18 mouse cellular contexts compared by ENCODE assay signal in the genomic region with DNA sequence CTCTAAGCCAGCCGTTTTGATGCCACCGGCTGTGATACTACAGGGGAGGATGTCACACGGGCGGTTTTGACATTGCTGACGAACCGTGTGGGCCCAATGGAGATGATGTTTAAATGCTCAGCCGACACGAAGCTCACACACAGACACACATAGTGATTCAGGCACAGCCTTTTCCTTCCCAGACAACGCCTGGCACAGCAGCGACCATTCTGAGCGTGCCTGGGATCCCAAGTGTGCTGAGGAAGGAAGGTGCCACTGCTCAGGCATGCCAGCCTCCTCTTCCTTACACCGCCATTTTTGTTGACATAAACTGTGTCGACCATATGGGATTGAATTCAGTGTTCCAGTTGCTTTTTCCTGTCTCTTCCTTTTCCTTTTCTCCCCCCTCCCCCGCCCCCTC.
DNase-seq lines count a peak whose midpoint lies in the region; ATAC-seq and TF ChIP-seq lines count a peak whose summit lies in the region.
"Had no signal": no experiment of that assay in that cellular context is flagged by ENCODE, and none has a peak within 500 bp of the region (broad histone marks: within the 10 kb centered on the region; RNA-seq: fewer than 3 reads in every experiment).

No protein-coding gene starts in this region.

- H3K9me3 ChIP-seq in hindbrain, postnatal 0 days (ENCODE audit: low read length) = no peaks in the 10 kb centered on the region
- H3K9me3 ChIP-seq in hindbrain, embryonic 11.5 days (ENCODE audit: control insufficient read depth, low read length) = no peaks in the 10 kb centered on the region
- H3K9me3 ChIP-seq in neural tube, embryonic 12.5 days = no peaks in the 10 kb centered on the region
- H3K9me3 ChIP-seq: G1E; heart, embryonic 10.5 days; liver, embryonic 12.5 days; lung, embryonic 15.5 days; stomach, embryonic 15.5 days had no signal

- DNase-seq in hindbrain, postnatal 0 days (ENCODE audit: low spot score) = no peak
- DNase-seq in hindbrain, embryonic 11.5 days (ENCODE audit: low spot score) = no peak
- DNase-seq in neural tube, embryonic 10.5 days (ENCODE audit: extremely low spot score, low spot score) = no peak
- peak; percentile 51 to 72 for DNase-seq in left cerebral cortex, postnatal 25 days (ENCODE audit: low spot score in 2 of 2)
- DNase-seq in right cerebral cortex, postnatal 25 days = peak; percentile 65
- no peak for DNase-seq in yolk sac, embryonic 10.5 days (ENCODE audit: low spot score)
- no peak for DNase-seq in urinary bladder, postnatal 36 days (ENCODE audit: low spot score in 2 of 2)
- DNase-seq: cerebellum, adult 18-20 months; gastrocnemius, postnatal 25 days; heart, postnatal 4 days; kidney, adult 11 months; kidney, postnatal 25 days had no signal

- H3K27me3 ChIP-seq in hindbrain, postnatal 0 days (ENCODE audit: insufficient read depth, low read length) = no peaks in the 10 kb centered on the region
- peaks cover 7% of the 10 kb centered on the region; the same call in 1 of the 2 replicates for H3K27me3 ChIP-seq in hindbrain, embryonic 11.5 days (ENCODE audit: control insufficient read depth, insufficient read depth, low read length)
- H3K27me3 ChIP-seq in neural tube, embryonic 12.5 days (replicated peaks) = peaks cover 4% of the 10 kb centered on the region; the same call in 1 of the 2 replicates

- no peak overlapping the region for H3K9ac ChIP-seq in hindbrain, postnatal 0 days (replicated peaks; ENCODE audit: low read length)
- H3K9ac ChIP-seq in hindbrain, embryonic 11.5 days (ENCODE audit: low read depth, low read length) = no peak overlapping the region
- H3K9ac ChIP-seq in neural tube, embryonic 12.5 days = no peak overlapping the region
- H3K9ac ChIP-seq: liver, embryonic 12.5 days; lung, embryonic 15.5 days; stomach, embryonic 15.5 days had no signal

- intact Hi-C loops in left cerebral cortex, postnatal 25 days (cut with DNase I) = loop anchor here (2.0 kb wide), 2 partner anchors 32 to 72 kb away; no protein-coding TSS in a partner anchor

- H3K4me1 ChIP-seq in hindbrain, postnatal 0 days (ENCODE audit: insufficient read depth, low read length) = peaks cover 10% of the 10 kb centered on the region
- 0 out of 2 replicates have a peak, but pooled peaks cover 3% of the 10 kb centered on the region for H3K4me1 ChIP-seq in hindbrain, embryonic 11.5 days (replicated peaks; ENCODE audit: control insufficient read depth, insufficient read depth, low read length)
- H3K4me1 ChIP-seq in neural tube, embryonic 12.5 days = peaks cover 16% of the 10 kb centered on the region
- H3K4me1 ChIP-seq: liver, embryonic 12.5 days had no signal

- no peak overlapping the region for H3K4me3 ChIP-seq in hindbrain, postnatal 0 days (ENCODE audit: low read length)
- H3K4me3 ChIP-seq in hindbrain, embryonic 11.5 days (ENCODE audit: low read depth, low read length) = no peak overlapping the region
- H3K4me3 ChIP-seq in neural tube, embryonic 12.5 days = no peak overlapping the region
- H3K4me3 ChIP-seq: heart, embryonic 10.5 days; liver, embryonic 12.5 days; lung, embryonic 15.5 days; stomach, embryonic 15.5 days had no signal

- peak overlapping the region; percentile 86; the same call in 1 of the 2 replicates for H3K27ac ChIP-seq in hindbrain, postnatal 0 days
- H3K27ac ChIP-seq in hindbrain, embryonic 11.5 days (ENCODE audit: low read depth, low read length) = no peak overlapping the region
- H3K27ac ChIP-seq in neural tube, embryonic 12.5 days = no peak overlapping the region
- H3K27ac ChIP-seq: heart, embryonic 10.5 days; liver, embryonic 12.5 days; lung, embryonic 15.5 days; stomach, embryonic 15.5 days had no signal

- ATAC-seq in hindbrain, postnatal 0 days = no peak
- no peak for ATAC-seq in hindbrain, embryonic 11.5 days (ENCODE audit: low FRiP score)
- no peak for ATAC-seq in neural tube, embryonic 12.5 days (ENCODE audit: low FRiP score, low read depth)
- ATAC-seq: liver, embryonic 12.5 days had no signal

- H3K36me3 ChIP-seq in hindbrain, postnatal 0 days (ENCODE audit: insufficient read depth, low read length) = no peaks in the 10 kb centered on the region
- H3K36me3 ChIP-seq in hindbrain, embryonic 11.5 days (ENCODE audit: control insufficient read depth, insufficient read depth, low read length) = no peaks in the 10 kb centered on the region
- H3K36me3 ChIP-seq in neural tube, embryonic 12.5 days = no peaks in the 10 kb centered on the region
- H3K36me3 ChIP-seq: G1E; heart, embryonic 10.5 days; liver, embryonic 12.5 days; lung, embryonic 15.5 days; stomach, embryonic 15.5 days had no signal

- 63% methylated on average over 14 of the region's 14 CpGs for WGBS in hindbrain, postnatal 0 days
- WGBS in hindbrain, embryonic 11.5 days = 85% methylated on average over 14 of the region's 14 CpGs
- 85% methylated on average over 14 of the region's 14 CpGs for WGBS in neural tube, embryonic 12.5 days

- no peak for TF ChIP-seq CTCF in hindbrain, postnatal 0 days (IDR thresholded peaks at IDR 0.05; ENCODE audit: low read depth)

- no peak overlapping the region for H3K4me2 ChIP-seq in hindbrain, postnatal 0 days (ENCODE audit: low read depth, low read length)
- H3K4me2 ChIP-seq in hindbrain, embryonic 11.5 days (replicated peaks; ENCODE audit: low read depth, low read length) = no peak overlapping the region
- H3K4me2 ChIP-seq in neural tube, embryonic 12.5 days (replicated peaks) = 0 out of 2 replicates have a peak overlapping the region, but pooled peaks have one; percentile 73
- H3K4me2 ChIP-seq: liver, embryonic 12.5 days; lung, embryonic 15.5 days; stomach, embryonic 15.5 days had no signal

Comparison
In these comparisons a context has a peak if more than half of its experiments do, and no peak if none do; other contexts are left out.
1. DNase-seq: peak in left cerebral cortex, postnatal 25 days (2 of 2) and right cerebral cortex, postnatal 25 days (single experiment); none in hindbrain, postnatal 0 days (single experiment), hindbrain, embryonic 11.5 days (single experiment), neural tube, embryonic 10.5 days (single experiment), yolk sac, embryonic 10.5 days (single experiment) and urinary bladder, postnatal 36 days (0 of 2).